Mouse (Mus musculus) gastrocnemius, postnatal 36 days (tissue): Measurements from ENCODE around the gene Tmsb4x. TPM values are rescaled to one million over a fixed set of nuclear protein-coding genes. Genes with fewer than 3 reads are reported as not detected.

Experiments
- DNase-seq, 2 experiments: peaks; one replicate each; pipeline ENCODE4 v3.0.0; 2022
- intact Hi-C: fragments of 180-260 bp; cut with DNase I; formaldehyde crosslinking; loops from one replicate; pipeline ENCODE4 v1.15.1; 2025
- total RNA-seq, 2 experiments: library from RNA; stranded (reverse); gene quantifications; 2 replicates each; pipeline ENCODE4 v1.2.3; 2021

The Tmsb4x gene
- total RNA-seq, 2 experiments from 2014 or later = 162 to 173 TPM

DNA sequence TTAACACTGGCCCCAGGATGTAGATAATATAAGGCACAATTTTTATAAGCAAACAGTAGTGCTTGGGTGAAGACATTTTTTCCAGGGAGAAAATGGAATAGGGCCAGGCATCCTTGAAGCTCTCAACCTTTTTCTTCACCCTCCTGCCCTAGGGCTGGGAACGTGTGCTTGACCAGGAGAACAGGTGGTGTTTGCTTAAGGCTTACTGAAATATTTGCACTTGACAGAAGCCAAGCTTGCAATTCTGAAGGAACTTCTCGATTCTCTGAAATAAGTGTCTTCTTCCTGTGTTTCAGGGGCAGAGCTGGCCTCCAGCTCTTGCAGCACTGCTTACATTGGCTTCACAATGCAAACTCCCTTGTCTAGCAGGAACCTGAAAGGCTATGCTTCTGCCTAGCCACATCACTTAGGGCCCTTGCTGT is 13.9 kb downstream of the Tmsb4x start:
- intact Hi-C loops = no loop called here
- no peak for DNase-seq

GRCm38 (mm10) chrX:167186306-167186705 is 22.8 kb downstream of the Tmsb4x start:
- no peak for DNase-seq
- intact Hi-C loops = no loop called here

- no peak for DNase-seq
- intact Hi-C loops = no loop called here
Observed at GRCm38 (mm10) chrX:167183535-167183934, 25.6 kb downstream of the Tmsb4x start.

- intact Hi-C loops = no loop called here
Observed at GRCm38 (mm10) chrX:167182411-167182810, 26.7 kb downstream of the Tmsb4x start.

GRCm38 (mm10) chrX:167179961-167180642 is 29.0 kb downstream of the Tmsb4x start:
- DNase-seq = no peak
- intact Hi-C loops = no loop called here

More at GRCm38 (mm10) chrX:167182411-167182810, 26.7 kb downstream of the Tmsb4x start:
- no peak for DNase-seq

GRCm38 (mm10) chrX:167179549-167179948 is 29.6 kb downstream of the Tmsb4x start:
- no peak for DNase-seq
- intact Hi-C loops = no loop called here

DNA sequence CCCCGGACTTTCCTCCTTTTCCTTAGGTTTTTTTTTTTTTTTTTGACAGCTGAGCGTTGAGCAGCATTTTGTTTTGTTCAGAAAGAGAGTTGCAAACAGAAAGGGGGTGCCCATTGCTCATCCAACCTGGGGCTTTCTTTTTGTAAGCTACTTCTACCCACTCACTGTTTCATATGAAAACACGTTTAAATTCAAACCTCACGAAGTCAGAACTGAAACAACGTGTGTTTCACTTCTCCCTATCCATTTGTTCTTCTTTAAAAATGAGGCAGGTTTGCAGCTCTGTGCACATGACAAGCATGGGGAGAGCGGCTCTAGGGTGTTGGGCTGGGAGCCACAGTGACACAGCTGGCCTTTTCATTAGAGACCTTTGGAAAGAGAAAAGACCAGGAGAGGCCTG is 33.8 kb downstream of the Tmsb4x start:
- intact Hi-C loops = no loop called here
- DNase-seq = peak in 1 of 2 experiments; percentile 14

GRCm38 (mm10) chrX:167174311-167174710 is 34.8 kb downstream of the Tmsb4x start:
- no peak for DNase-seq
- intact Hi-C loops = no loop called here

DNA sequence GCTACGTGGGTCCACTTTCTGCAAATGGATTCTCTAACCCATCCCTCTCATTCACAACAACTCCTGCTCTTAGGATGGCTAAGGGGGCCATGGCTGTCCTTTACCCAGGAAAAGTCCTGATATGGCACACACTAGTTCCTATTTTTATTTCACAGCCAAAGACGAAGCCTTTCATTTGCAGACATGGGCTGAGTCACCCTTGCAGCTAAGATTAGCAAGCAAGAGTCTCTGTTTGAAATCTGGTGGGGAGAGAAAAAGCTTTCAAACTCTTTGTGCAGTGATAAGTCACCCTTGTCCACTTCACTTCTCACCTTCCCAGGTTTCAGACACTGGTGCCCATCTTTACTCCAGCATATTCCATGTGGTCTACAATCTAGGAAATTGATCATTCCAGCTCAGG is 36.9 kb downstream of the Tmsb4x start:
- intact Hi-C loops = no loop called here
- DNase-seq = no peak

- intact Hi-C loops = no loop called here
Observed at GRCm38 (mm10) chrX:167171281-167171680, 37.8 kb downstream of the Tmsb4x start.

DNA sequence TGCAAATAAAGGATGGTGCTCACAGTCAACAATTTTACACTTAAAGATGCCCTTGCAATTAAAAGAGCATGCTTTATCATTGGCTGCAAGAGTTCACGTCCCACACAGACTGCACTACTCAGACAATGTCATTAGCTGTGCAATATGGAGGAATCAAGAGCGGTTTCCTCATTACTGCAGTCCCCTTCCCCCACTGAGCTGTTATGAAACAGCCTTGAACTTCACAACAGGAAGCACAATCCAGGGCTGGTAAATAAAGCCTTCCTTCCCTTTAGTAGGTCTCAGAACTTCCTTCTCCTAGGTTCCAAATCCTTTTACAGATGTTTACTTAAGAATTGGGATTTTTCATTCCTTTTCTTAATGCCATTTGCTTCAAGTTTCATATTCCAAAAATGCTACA is 41.8 kb downstream of the Tmsb4x start:
- DNase-seq = no peak

More at GRCm38 (mm10) chrX:167171281-167171680, 37.8 kb downstream of the Tmsb4x start:
- no peak for DNase-seq

GRCm38 (mm10) chrX:167166051-167166450 is 43.1 kb downstream of the Tmsb4x start:
- DNase-seq = no peak
- intact Hi-C loops = no loop called here

More for the DNA sequence above, 41.8 kb downstream of the Tmsb4x start:
- intact Hi-C loops = no loop called here

DNA sequence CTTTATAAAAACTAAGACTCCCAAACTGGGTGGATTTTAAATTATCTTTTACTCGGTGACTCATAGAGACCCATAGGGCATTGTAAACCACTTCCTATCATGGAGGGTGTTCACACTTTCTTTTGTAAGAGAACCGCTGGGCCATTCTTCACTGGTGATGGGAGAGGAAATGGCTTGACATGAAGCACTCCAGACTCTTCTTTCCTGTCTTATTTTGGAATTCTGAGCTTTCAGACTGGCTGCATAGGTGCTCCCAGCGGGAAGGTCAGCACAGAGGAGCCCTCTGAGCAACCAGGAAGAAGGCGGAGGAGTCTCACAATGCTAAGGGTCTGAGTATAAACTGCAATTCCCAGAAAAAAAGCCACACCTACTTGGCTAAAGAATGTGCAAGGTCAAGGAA is 51.4 kb downstream of the Tmsb4x start:
- intact Hi-C loops = no loop called here
- DNase-seq = no peak

Other genes with a start within 250 kb of the Tmsb4x start
- under 1 TPM; 0.47 to 0.54 TPM for gene Tlr8, start 55.0 kb upstream of the Tmsb4x start, total RNA-seq
- gene Tlr7, start 121.2 kb upstream of the Tmsb4x start, total RNA-seq = under 1 TPM; 0.51 to 0.81 TPM
- gene Prps2, start 173.4 kb upstream of the Tmsb4x start, total RNA-seq = 1 to 10 TPM; 1.6 to 2.4 TPM